Mouse (Mus musculus): ENCODE measurements around the gene Nkx1-2.

Nkx1-2 gene

GRCm38 (mm10) chr7:132600926-132601325, 1.5 kb upstream of the Nkx1-2 start:
- DNase-seq, result no peak

DNA sequence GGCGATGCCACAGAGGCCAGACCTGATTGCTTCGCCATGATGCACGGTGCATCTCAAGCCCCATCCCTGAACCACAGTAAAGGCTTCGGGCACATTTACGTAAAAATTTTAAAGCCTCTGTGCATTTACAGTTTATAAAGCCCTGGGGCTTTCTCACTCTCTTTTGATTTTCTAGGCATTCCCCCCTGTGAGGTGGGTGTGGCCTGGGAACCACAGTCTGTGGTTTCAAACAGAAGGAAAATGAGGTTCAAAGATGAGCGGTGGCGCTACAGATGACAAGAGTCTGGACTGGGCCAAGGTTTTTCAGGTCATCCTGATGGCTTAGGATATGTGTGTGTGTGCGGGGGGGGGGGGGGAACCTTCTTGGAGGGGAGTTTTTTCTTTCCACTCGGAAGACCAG, 589 bp upstream of the Nkx1-2 start:
- DNase-seq, result no peak

- no peak for DNase-seq
Observed at GRCm38 (mm10) chr7:132597251-132598041, 2.0 kb downstream of the Nkx1-2 start.

GRCm38 (mm10) chr7:132596557-132597250, 2.7 kb downstream of the Nkx1-2 start:
- no peak for DNase-seq

DNA sequence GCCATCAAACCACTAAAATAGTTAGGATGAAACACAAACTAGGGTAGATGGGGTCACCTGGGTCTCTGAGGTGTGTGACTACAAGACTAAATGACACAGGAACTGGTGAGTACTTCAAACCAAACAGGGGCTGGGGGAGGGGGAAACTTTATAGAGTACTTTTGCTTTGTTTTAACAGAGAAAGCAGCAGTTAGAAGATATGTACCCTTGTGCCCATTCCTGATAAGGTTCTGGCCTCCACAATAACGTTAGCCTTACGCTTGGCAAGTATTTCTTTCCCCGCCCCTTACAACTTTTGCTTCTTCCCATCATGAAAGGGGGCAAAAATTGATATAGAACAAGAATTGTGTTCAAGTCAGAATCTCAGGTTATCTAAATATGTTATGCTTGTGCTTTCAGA, 3.6 kb downstream of the Nkx1-2 start:
- DNase-seq, result no peak

- DNase-seq, result no peak
Observed at GRCm38 (mm10) chr7:132594325-132594724, 5.1 kb downstream of the Nkx1-2 start.

DNA sequence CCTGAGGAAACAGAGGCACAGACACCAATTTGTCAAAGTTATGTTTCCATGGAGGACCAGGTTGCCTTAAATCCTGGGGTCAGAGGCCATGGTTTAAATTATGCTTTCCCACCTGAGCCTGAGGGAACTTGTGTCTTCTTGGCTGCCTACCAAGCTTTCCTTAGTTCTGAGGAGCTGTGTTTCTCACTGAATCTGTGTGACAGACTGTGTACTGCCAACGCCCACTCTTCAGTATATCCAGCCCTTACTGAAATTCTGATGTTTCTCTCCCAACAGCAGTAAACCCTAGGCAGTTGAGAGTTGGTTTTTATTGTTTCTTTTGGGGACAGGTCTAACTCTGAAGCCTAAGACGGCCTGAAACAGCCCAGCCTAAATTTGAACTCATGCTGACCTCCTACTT, 5.7 kb downstream of the Nkx1-2 start:
- no peak for DNase-seq

DNA sequence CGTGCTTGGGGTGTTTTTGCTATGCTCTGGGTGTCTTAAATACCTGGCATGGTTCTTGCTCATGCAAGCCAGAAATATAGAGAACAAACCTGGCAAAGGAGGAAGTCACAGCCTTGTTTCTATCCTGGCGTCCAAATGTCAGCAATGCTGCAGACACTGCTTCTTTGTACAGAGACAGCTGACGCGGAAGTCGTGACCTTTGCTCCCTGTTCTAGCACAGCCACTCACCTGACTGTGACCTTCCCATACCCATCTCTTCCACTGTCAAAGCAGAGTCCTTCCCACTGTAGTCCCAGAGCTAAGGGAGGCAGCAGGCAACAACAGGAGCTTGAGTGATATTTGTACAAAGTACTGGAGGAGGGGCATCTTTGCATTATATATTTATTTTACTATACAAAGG, 9.8 kb downstream of the Nkx1-2 start:
- DNase-seq, result peak; percentile 9 to 37

DNA sequence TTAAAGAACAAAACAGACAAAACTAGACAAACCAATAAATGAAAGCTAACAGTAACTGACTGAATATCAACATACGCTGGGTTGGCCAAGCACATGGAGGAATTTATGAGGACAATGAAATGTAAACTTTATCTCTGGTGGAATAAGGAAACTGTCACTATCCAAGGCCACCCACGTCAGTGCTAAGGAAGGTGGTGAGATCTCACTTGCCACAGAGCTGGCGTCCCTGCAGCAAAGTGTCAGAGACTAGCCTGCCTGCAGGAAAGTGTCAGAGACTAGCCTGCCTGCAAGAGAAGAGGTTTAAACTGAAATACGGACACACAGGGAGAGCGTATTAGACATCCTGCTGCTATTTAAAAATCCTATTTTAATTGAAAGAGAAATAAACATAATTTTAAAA, 12.3 kb downstream of the Nkx1-2 start:
- no peak for DNase-seq

DNA sequence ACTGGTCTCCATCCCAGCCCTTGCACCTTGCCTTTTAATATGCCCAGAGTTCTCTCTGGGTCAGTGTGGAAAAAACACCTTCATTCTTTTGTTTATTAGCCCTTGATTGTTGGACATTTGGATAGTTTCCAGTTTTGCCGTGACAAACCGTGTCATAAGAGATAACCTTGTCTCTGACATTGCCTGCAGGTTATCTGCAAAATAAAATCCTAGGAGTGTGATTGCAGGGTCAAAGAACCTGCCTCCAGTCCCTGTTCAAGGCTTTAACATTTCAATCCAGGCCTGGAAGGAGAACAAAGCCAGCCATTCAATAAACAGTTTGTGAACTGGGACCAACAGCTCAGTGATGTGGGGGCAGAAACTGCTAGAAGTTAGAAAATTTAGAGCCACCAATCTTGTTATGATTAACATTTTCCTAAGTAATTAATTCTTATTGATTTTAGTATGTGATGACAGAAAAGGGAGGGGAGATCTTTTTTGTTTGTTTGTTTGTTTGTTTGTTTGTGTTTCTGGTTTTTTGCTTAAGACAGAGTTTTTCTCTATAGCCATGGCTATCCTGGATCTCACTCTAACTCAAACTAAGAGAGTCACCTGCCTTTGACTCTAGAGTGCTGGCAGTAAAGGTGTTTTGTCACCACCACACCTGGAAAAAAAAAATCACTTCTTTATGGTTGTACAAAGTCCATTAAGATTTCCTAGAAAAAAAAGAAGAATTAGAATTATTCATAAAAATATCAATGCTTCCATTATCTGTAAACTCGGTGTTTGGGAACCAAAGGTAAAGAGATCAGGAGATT, 13.5 kb downstream of the Nkx1-2 start:
- DNase-seq, result no peak

DNA sequence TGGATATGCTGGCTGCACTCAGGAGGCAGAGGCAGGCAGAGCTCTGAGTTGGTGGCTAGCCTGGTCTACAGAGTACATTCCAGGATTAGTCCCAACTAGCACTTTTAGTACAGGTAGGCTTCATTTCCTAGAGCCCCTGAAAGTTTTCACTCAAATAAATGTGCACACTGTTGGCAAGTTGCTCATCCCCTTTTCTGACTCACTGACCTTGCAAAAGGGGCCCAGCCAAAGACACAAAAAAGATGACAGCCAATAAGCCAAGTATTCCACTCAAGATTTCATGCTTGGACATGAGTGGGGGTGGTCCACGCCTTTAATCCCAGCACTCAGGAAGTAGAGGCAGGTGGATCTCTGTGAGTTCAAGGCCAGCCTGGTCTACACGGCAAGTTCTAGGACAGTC, 18.0 kb downstream of the Nkx1-2 start:
- DNase-seq, result no peak

GRCm38 (mm10) chr7:132580511-132580910, 18.9 kb downstream of the Nkx1-2 start:
- DNase-seq, result no peak

- no peak for DNase-seq
Observed at GRCm38 (mm10) chr7:132576891-132577290, 22.5 kb downstream of the Nkx1-2 start.

- DNase-seq, result peak; percentile 94 to 95
Observed at GRCm38 (mm10) chr7:132576116-132576650, 23.3 kb downstream of the Nkx1-2 start, which contains the start of gene Oat. Gene Oat (minus strand): TSS chr7:132576398.

- peak; percentile 72 to 82 for DNase-seq
Observed at GRCm38 (mm10) chr7:132575623-132576022, 23.8 kb downstream of the Nkx1-2 start.

DNA sequence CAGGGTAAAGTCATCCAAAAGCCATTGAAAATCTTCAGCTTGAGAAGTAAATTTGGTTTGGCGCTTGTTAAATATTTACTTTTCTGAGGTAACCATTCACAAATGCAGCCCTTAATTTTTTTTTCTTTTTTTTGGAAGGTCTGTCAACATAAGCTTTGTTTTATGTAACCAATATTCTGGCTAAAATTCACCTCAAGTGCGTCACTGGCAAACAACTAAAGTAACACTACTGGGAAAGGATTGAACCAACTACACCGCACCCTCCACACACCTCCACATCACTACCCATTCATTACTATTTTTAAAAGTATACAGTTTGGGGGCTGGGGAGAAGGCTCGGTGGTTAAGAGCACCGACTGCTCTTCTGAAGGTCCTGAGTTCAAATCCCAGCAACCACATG, 24.8 kb downstream of the Nkx1-2 start:
- DNase-seq, result peak; percentile 15 to 75

GRCm38 (mm10) chr7:132573205-132573604, 26.2 kb downstream of the Nkx1-2 start:
- DNase-seq, result no peak

GRCm38 (mm10) chr7:132572738-132573137, 26.7 kb downstream of the Nkx1-2 start:
- no peak for DNase-seq

DNA sequence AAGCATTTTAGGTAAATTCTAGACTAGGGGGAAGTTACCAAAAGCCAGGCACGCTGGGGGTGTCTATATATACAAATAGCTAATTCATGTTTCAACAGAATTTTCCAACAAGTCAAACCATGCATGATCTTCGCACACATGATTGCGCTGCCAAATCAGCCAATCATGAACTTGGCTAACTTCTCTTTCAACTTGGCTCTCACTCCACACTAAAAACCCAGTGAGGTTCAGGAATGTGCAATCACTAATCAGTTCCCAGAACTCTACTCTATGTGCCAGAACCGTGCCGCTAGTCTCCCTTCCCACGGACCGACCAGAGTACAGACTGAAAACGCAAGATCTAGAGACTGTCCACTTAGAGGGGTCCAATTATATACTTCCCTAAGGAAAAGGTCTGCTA, 28.0 kb downstream of the Nkx1-2 start:
- peak; percentile 84 to 88 for DNase-seq

DNA sequence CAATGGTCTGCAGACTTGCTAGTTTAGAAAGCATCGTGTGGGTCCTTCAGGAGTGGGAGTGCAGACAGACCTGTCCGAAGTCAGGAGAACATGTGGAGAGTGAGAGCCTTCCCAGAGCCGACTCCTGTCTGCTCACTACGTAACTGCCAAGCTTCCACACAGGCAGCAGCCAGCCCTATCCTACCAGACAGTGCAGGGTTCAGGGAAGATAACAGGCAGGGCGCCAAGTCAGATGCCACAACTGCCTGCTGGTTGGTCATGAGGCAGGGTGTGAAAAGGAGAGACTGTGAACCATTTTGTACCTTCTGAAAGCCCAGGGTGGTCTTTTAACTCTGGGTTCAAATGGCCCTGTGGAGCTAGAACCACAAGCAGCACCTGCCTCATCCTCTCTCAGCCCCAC, 29.4 kb downstream of the Nkx1-2 start:
- peak; percentile 84 to 91 for DNase-seq

DNA sequence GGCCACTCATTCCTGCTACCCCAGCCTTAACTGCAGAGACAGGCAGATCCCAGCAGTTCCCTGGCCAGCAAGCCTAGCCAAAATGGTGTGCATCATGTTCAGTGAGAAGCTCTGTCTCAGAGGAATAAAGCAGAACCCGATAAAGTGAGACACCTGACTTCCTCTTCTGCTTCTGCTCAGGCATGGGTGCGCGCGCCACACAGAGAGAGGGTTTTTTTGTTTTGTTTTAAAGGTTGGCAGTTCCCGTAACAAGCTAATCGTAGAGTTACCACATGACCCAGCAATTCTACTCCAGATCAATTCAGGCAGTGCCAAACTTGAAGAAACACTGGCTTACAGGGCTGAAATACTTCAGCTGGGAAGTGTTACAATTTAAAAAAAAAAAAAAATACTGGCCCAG, 30.6 kb downstream of the Nkx1-2 start:
- DNase-seq, result no peak

DNA sequence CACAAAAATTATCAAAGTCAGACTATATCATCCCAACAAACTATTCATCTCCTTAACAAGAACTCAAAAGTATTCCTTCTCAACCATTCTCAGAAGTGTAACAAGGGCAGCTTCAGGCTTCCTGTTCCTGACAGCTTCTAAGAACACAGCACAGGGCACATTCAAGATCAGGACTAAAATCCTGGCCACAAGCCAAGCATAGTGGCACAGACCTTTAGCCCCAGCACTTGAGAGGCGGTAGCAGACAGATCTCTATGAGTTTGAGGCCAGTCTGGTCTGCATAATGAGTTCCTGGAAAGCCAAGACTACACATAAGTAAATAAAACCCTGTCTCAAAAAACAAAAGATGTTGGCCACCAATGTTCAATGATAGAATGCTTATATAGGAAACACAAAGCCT, 33.6 kb downstream of the Nkx1-2 start:
- peak; percentile 60 to 68 for DNase-seq

DNA sequence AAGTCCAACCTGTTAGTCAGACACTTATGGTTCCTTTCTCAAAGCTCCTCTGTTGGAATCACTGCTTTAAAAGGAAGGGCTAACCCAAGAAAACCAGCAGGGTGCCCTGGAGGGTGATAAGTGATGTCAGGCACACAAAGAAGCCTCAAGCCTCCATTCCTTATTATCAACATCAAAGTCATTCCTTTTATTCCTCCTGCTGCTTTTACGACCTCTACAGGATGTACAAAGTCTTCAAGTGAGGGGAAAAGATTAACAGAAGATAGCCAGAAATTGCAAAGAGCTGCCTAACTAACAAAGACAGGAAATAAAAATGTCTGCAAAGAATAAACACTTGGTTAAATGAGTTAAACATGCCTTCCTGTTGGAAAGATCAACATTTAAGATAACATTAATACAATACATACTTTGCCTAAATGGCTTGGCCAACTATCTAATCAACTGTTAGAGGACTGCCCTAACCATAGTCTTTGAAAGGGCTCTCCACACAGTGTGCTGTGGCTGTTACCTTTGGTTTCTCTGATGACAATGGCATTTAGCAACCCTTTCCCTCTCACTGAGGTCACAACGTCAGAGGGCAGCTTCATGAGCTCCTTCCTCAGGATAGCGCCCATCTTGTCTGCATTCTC, 40.2 kb downstream of the Nkx1-2 start:
- no peak for DNase-seq

All from kidney, adult 8-10 months (tissue).